Mouse (Mus musculus): ENCODE measurements around the gene Pithd1.

Pithd1 gene

DNA sequence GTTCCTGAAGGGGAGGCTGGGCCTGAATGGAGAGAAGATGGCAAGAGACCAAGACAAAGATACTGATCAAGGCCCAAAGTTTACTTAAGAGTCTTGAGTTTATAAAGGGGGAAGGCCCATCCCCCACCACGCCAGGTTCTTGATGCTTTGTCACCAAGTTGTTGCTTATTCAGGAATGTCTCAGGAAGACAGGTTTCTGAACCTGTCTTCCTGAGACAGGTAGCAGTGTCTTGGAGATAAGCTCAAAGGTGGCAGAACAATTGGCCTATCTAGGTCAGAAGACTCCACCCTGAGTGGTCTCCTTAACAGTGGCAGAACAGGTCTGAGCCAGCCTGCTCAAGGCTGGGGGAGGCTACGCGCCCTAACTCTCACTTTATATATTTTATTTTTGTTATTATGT is 60.2 kb downstream of the Pithd1 start:
- DNase-seq: no peak

- DNase-seq: no peak
Measured at GRCm38 (mm10) chr4:135926195-135926808, 60.8 kb downstream of the Pithd1 start.
